Mouse (Mus musculus) lung, postnatal 0 days (tissue): ENCODE results near the gene Mllt3.

Source experiments
- CTCF ChIP-seq: IDR thresholded peaks from 2 replicates; pipeline ENCODE4 v1.5.1; 2016; ENCODE audit warnings: antibody characterized with exemption, mild to moderate bottlenecking
- EP300 ChIP-seq: IDR thresholded peaks from 2 replicates; pipeline ENCODE4 v1.6.1; 2016; ENCODE audit warnings: antibody characterized with exemption, mild to moderate bottlenecking, control low read depth

GRCm38 (mm10) chr4:88033729-88034386 is 694 bp upstream of the Mllt3 start:
- TF ChIP-seq CTCF (no peak), EP300 (no peak; the same call in 1 of the 2 replicates)
